Mouse (Mus musculus) intestine, embryonic 16.5 days (tissue): ENCODE data around the gene Gng8. TPM values are rescaled to one million over a fixed set of nuclear protein-coding genes. Genes with fewer than 3 reads are reported as not detected.

Source experiments
- ATAC-seq: fragments of 200-750 bp; cut with Nextera tagmentation; 2 replicates; pipeline ENCODE4 v1.8.0; 2017; ENCODE audit warnings: moderate TSS enrichment, moderate library complexity
- H3K27ac ChIP-seq: fragments of 300-500 bp; sonication (generic); 2 replicates; pipeline ENCODE4 v1.5.1; 2014; ENCODE audit warnings: mild to moderate bottlenecking, low read length
- H3K27me3 ChIP-seq: fragments of 300-500 bp; sonication (generic); replicated peaks from 2 replicates; pipeline ENCODE4 v1.6.1; 2014; ENCODE audit warnings: low read length, control low read depth, mixed read lengths; ENCODE audit not compliant: control insufficient read depth, insufficient read depth
- H3K36me3 ChIP-seq: fragments of 300-500 bp; sonication (generic); 2 replicates; pipeline ENCODE4 v1.6.1; 2014; ENCODE audit warnings: low read length, control low read depth; ENCODE audit not compliant: control insufficient read depth, insufficient read depth
- H3K4me1 ChIP-seq: fragments of 300-500 bp; sonication (generic); 2 replicates; pipeline ENCODE4 v1.6.1; 2014; ENCODE audit warnings: low read length, control low read depth, mixed read lengths; ENCODE audit not compliant: control insufficient read depth, insufficient read depth
- H3K4me2 ChIP-seq: fragments of 300-500 bp; sonication (generic); 2 replicates; pipeline ENCODE4 v1.6.1; 2014; ENCODE audit warnings: low read depth, low read length, control low read depth
- H3K4me3 ChIP-seq: fragments of 300-500 bp; sonication (generic); 2 replicates; pipeline ENCODE4 v1.5.1; 2014; ENCODE audit warnings: mild to moderate bottlenecking, low read length
- H3K9ac ChIP-seq: fragments of 300-500 bp; sonication (generic); 2 replicates; pipeline ENCODE4 v1.6.1; 2014; ENCODE audit warnings: low read depth, low read length
- H3K9me3 ChIP-seq: fragments of 300-500 bp; sonication (generic); 2 replicates; pipeline ENCODE4 v1.6.1; 2016; ENCODE audit warnings: low read length, control low read depth; ENCODE audit not compliant: control insufficient read depth
- WGBS: fragments of 180-500 bp; shearing (Covaris S2); extraction: QIAGEN DNeasy Blood & Tissue Kit; methylation state at CpG from one replicate; pipeline ENCODE4 v1.1.7; 2014; 5-methylcytosine and 5-hydroxymethylcytosine counted together
- polyA plus RNA-seq: library from polyadenylated mRNA; unstranded; fragments of >200 nt; fragmentation: Nextera tagmentation; extraction: Ambion mirVana; gene quantifications from 2 replicates; pipeline ENCODE4 v1.2.1, GENCODE M21; 2015

Gene Gng8
- polyA plus RNA-seq, 1 experiment from 2014 or later, result 9.2 TPM

DNA sequence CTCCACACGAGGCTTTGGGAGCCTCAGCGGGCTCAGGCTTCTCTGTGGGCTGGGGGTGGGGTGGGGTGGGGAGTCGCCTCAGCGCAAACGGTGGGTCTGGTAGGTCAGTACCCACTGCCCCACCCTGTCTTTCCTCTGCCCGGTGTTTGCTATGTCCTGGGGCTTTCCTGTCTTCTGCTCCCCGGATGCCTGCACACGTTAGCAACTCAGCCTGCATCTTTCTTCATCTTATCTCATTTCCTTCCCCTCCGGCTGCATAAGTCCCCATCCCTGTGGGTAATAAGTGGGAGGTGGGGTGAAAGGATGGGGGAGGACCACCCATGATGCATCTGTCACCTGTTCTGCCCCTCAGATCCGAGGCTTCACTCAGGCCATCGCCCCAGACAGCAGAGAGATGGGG lies 16.8 kb downstream of the Gng8 start:
- Histone ChIP-seq H3K27me3 (0 out of 2 replicates have a peak, but pooled peaks cover 2% of the 10 kb centered on the region), H3K27ac (no peak overlapping the region; the same call in 1 of the 2 replicates), H3K9ac (peak overlapping the region; percentile 21; the same call in 1 of the 2 replicates), H3K4me1 (peaks cover 40% of the 10 kb centered on the region), H3K36me3 (no peaks in the 10 kb centered on the region), H3K9me3 (no peaks in the 10 kb centered on the region), H3K4me2 (peak overlapping the region; percentile 40), H3K4me3 (peak overlapping the region; percentile 13)
- WGBS, result 23% methylated on average over 11 of the region's 11 CpGs
- ATAC-seq, result no peak

DNA sequence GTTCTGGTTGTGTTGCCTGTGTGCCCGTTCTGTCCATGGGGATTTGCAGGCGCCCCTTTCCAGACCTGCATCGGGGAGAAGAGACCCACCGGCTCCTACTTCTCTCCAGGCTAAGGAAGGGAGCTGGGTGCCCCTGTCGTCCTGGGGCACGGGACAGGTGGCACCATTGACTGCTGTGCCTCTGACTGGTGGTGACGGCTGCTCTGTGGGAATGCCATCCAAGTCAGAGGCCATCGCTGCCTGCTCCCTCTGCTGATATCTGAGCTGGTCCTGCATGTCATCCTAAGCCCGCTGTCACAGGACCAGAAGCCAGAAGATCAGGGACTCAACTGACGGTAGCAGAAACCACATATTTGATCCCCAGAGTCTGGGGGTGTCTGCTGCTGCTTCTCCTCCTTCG lies 17.3 kb downstream of the Gng8 start:
- Histone ChIP-seq H3K27ac (peak overlapping the region; percentile 9; the same call in 1 of the 2 replicates), H3K4me2 (peak overlapping the region; percentile 40; the same call in 1 of the 2 replicates), H3K4me3 (no peak overlapping the region), H3K9me3 (no peaks in the 10 kb centered on the region), H3K27me3 (0 out of 2 replicates have a peak, but pooled peaks cover 2% of the 10 kb centered on the region), H3K9ac (peak overlapping the region; percentile 21; the same call in 1 of the 2 replicates), H3K36me3 (no peaks in the 10 kb centered on the region), H3K4me1 (peaks cover 38% of the 10 kb centered on the region)
- ATAC-seq, result no peak
- 58% methylated on average over 11 of the region's 11 CpGs for WGBS

DNA sequence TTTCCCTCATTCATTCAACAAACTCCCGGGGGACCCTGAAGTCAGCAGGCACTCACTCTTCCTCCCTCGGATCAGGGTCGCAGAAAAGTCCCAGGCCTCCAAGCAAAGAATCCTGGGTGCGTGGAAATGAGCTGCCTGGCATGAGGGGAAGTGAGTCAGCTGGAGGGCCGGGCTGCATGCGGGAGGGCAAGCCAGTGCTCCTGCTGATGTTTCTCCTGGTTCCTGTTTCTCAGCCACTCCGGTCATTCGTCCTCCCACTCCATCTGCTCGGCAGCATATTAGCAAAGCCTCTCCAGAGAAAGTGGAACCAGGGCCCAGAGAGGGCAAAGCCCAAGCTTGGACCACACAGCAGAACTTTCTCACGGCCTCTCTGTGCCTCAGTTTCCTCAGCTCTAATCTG lies 18.3 kb downstream of the Gng8 start:
- Histone ChIP-seq H3K4me1 (peaks cover 35% of the 10 kb centered on the region), H3K9me3 (no peaks in the 10 kb centered on the region), H3K27me3 (0 out of 2 replicates have a peak, but pooled peaks cover 2% of the 10 kb centered on the region), H3K4me2 (no peak overlapping the region), H3K27ac (no peak overlapping the region), H3K4me3 (no peak overlapping the region), H3K36me3 (peaks cover 6% of the 10 kb centered on the region), H3K9ac (no peak overlapping the region)
- ATAC-seq, result no peak
- 41% methylated on average over 10 of the region's 10 CpGs for WGBS

DNA sequence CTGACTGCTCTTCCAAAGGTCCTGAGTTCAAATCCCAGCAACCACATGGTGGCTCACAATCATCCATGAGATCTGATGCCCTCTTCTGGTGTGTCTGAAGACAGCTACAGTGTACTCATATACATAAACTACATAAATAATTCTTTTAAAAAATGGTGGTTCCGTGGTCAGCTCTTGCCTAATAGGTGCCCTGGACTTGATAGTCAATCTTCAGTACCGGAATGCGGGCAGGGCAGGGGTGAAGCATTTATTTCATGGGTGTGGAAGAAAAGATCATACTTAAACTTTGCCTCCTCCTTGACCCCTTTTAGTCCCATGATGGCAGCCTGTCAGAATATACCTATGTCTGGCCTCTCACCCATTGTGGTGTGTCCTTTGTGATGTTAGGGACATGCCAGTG lies 20.3 kb downstream of the Gng8 start:
- Histone ChIP-seq H3K4me3 (no peak overlapping the region), H3K4me2 (no peak overlapping the region), H3K27me3 (0 out of 2 replicates have a peak, but pooled peaks cover 2% of the 10 kb centered on the region), H3K9ac (no peak overlapping the region), H3K4me1 (peaks cover 19% of the 10 kb centered on the region), H3K9me3 (no peaks in the 10 kb centered on the region), H3K27ac (no peak overlapping the region), H3K36me3 (peaks cover 20% of the 10 kb centered on the region)
- 85% methylated on average over 3 of the region's 3 CpGs for WGBS
- ATAC-seq, result no peak

DNA sequence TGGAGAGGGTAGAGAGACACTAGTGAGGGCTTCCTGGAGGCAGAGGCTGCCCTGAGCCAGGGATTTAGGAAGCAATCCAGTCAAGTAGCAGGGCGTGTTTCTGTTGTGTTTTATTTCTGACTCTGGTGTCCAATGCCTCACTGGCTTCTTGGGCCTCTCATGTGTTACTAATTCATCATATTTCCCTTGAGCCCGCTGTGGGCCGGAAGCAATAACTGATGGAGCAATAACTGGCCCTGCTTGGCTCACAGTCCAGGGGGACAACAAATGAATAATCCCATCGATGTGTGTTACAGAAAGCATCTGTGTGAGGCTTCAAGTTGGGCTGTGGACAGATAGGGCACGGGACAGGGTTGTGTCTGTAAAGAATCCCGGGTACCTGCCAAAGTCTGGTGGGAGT lies 20.8 kb downstream of the Gng8 start:
- ATAC-seq, result no peak
- H3K9ac ChIP-seq, result no peak overlapping the region
- 54% methylated on average over 6 of the region's 6 CpGs for WGBS
- no peaks in the 10 kb centered on the region for H3K9me3 ChIP-seq
- no peak overlapping the region for H3K4me3 ChIP-seq
- H3K27me3 ChIP-seq, result 0 out of 2 replicates have a peak, but pooled peaks cover 2% of the 10 kb centered on the region
- H3K36me3 ChIP-seq, result peaks cover 24% of the 10 kb centered on the region
- peaks cover 16% of the 10 kb centered on the region for H3K4me1 ChIP-seq
- H3K27ac ChIP-seq, result no peak overlapping the region
- H3K4me2 ChIP-seq, result no peak overlapping the region

DNA sequence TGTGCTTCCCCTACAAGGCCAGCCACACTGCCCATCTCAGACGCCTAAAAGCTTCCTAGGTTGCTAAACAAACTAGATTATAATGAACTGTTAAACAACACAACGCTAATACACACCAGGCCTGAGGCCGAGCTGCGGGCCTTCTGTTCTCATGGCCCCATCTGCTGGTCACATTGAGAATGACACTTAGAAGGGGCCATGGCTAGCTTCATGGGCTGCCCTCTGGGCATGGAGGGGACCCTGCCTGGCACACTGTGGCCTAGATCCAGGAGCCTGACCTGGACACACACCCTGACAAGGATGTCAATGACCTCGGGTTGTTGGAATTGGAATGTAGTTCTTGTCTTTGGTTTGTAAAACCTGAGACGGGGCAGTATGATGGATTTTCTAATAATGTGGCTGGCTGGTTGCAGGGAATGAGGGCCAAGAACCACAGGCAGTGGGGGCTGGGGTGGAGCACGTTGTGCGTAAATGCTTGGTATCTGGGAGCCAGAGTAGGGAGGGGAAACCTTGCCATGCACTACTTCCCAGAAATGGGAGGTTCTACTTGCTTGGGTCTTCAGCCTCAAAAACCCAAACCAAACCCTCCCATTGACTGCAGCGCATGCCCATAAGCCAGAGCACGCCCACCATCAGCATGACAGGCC lies 22.3 kb downstream of the Gng8 start:
- Histone ChIP-seq H3K36me3 (peaks cover 30% of the 10 kb centered on the region), H3K4me2 (no peak overlapping the region), H3K9ac (no peak overlapping the region), H3K4me3 (no peak overlapping the region), H3K27me3 (no peaks in the 10 kb centered on the region), H3K27ac (no peak overlapping the region), H3K9me3 (no peaks in the 10 kb centered on the region), H3K4me1 (peaks cover 16% of the 10 kb centered on the region)
- ATAC-seq, result peak; percentile 75
- WGBS, result 31% methylated on average over 10 of the region's 10 CpGs

DNA sequence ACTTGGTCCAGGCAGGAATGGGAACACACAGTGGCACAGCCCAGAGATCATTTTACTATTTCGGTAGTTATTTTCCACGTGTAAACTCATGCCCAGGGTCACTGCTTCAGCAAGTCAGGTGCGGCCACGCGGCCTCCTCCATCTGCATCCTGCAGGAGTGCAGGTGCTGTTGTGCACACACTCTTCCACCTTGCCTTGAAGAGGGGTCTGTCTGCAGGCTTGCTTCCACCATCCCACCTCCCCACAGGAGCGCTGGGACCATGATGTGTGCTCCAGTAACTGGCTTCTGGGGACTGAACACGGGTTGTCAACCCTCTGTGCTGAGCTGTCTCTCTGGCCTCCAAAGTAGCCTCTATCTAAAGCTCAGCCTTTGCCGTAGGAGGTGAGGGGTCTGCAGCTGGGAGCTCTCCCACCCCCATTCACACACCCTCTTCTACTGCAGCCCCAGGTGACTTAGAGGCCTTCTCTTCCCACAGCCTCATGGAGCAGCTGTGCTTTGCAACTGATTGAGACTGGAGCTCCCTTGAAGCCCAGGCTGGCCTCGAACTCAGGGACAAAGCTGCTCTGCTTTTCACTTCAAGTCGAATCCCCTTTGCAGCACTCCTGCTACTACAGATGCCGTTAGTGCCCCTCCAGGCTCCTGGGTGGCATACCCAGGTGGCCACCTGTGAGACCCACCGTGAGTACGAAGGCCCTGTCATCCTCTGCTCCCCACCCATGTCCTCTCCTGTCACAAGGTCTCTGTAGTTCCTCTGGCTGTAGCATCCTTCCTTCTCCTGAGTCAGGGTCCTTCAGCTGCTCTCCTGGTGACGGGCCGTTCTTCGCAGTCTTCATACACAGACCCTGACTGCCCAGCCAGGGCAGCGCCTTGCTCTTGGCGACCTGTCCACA lies 23.1 kb downstream of the Gng8 start:
- H3K4me3 ChIP-seq, result no peak overlapping the region
- 83% methylated on average over 18 of the region's 18 CpGs for WGBS
- no peaks in the 10 kb centered on the region for H3K9me3 ChIP-seq
- peaks cover 17% of the 10 kb centered on the region for H3K4me1 ChIP-seq
- H3K27me3 ChIP-seq, result no peaks in the 10 kb centered on the region
- no peak overlapping the region for H3K9ac ChIP-seq
- H3K27ac ChIP-seq, result 0 out of 2 replicates have a peak overlapping the region, but pooled peaks have one; percentile 18
- H3K36me3 ChIP-seq, result peaks cover 36% of the 10 kb centered on the region
- peak; percentile 4; the same call in 1 of the 2 replicates for ATAC-seq
- no peak overlapping the region for H3K4me2 ChIP-seq

DNA sequence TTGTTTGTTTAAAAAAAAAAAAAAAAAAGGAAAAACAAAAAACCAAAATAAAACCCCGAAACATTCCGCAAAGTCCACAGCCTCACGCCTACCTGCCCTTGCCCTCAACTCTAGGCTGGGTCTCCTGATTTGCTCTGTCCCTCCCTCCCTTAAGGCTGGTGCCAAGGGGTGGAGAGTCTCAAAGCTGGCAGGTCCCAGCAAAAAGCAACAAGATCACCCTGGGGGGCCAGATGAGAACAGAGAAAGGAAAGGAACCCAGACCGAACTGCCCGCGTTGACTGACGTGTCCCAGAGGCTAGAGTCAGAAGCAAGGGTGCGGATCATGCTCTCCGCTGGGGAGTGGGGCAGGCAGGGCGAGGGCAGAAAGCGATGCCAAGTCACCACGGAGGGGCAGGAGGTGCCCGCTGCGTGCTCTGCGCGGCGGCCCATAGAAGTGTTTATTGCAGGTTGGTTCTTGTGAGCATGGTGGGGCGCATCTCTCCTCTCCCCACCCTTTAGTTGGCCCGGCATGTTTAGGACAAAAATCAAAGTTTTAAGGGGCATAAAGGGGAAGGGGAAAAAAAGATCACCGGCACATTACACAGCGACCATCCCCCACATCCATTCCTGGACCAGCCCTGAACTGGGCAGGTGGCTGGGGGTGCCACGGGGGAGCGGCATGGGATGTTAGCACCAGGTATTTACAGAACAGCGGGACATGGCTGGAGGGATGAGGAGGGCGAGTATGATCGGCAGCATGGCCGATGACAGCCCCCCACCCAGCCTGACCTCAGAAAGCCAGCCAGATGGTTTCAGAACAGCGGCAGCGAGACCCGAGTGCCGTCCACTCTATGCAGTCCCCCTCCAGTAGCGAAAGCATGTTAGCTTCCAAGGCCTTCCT lies 24.1 kb downstream of the Gng8 start:
- Histone ChIP-seq H3K4me1 (peaks cover 24% of the 10 kb centered on the region), H3K27ac (no peak overlapping the region), H3K4me3 (no peak overlapping the region), H3K36me3 (peaks cover 36% of the 10 kb centered on the region), H3K27me3 (no peaks in the 10 kb centered on the region), H3K9me3 (no peaks in the 10 kb centered on the region), H3K9ac (no peak overlapping the region), H3K4me2 (no peak overlapping the region)
- no peak for ATAC-seq
- 89% methylated on average over 32 of the region's 32 CpGs for WGBS
